Mouse (Mus musculus) gastrocnemius, postnatal 25 days (tissue): ENCODE measurements at regions not wholly inside any gene's neighbourhood (a gene's known extent, or its start where the extent isn't known, plus 50 kb on each side); places are given as distances from the start of the nearest gene placed in this dataset.

ENCODE experiments used
- DNase-seq: peaks from one replicate; pipeline ENCODE4 v3.0.0; 2022

DNA sequence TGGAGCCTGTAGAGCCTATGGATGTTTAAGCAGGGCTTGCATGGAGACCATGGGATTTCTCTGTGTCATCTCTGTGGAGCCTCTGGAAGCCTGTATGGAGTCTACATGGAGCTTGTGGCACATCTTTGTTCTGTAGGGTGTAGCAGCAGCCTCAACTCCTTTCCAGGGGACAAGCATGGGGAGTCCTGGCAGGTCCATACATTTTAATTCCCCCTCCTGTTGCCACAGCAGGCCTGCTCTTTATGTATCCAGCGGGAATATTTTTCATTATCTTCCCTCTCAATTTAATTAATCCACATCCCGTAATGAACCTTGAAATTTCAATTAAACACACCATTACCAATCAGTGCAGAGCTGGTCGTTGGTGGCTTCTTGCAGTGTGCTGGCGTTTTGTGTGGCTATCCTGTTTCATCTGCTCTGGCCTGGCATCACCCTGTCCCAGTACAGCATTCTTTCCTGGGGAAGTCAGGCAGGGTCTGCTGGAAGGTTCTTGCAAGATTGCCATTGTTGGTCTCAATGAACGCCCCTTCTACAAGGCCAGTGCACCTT, 81.8 kb upstream of the Hdac4 start:
- DNase-seq: no peak

DNA sequence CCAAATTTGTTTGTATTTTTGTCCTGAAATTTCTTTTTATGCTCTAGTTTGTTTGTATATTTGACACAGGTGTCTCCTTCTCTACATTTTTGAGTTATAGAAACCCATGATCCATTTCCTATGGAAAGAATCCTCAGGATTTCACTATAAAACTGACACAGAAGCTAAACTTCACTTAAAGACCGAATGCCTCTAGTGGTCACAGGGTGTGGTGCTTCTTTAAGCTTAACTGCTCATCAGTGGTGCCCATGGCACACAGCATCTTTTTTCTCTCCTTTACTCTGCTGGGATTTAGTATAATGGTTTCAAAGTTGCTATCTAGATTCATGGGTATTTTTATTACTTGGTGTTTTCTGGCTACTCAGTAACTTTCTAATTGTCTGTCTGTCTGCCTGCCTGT, 79.9 kb upstream of the Hdac4 start:
- DNase-seq: no peak

DNA sequence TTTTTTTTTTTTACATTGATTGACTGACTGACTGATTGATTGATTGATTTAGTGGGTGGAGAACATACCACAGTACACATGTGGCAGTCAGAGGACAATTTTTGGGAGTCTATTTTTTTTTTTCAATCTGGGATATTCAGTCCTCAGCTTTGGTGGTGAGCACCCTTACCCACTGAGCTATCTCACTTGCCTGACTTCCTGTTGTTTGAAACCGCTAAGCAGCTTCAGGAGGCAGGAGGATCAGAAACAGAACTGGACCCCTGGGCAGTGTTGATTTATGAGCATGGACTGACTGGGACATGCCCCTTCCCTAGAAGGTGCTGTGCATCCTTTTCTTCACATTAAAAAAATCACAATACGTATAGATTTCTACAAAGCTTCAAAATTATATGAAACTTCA, 78.3 kb upstream of the Hdac4 start:
- DNase-seq: no peak

DNA sequence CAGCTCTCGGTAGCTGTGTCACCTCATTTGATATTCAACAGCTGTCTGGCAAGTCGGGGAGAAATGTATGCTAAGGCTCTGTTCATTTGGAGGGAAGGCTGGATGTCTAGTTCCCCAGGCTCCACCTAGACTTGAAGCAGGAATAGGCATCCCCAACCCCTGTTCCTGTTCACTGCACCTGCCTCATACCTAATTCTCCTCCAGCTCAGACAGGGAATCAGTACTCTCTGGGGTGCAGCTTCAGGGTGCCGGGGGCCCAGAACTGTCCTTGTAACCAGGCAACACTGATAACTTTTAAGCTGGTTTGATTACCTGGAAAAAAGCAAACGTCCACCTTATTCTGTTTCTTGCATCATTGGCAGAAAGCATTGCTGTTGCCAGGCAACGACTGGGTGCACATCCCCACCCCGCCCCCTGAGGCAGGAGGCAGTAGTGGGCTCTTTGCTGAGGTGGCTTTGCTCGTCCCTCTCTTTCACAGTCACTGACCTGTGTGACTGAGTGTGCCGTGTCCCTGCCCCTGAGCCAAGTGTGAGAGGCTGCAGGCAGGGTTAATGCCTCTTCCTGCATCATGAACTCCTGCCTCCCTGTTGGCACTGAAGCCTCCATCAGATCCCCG, 76.3 kb upstream of the Hdac4 start:
- no peak for DNase-seq

DNA sequence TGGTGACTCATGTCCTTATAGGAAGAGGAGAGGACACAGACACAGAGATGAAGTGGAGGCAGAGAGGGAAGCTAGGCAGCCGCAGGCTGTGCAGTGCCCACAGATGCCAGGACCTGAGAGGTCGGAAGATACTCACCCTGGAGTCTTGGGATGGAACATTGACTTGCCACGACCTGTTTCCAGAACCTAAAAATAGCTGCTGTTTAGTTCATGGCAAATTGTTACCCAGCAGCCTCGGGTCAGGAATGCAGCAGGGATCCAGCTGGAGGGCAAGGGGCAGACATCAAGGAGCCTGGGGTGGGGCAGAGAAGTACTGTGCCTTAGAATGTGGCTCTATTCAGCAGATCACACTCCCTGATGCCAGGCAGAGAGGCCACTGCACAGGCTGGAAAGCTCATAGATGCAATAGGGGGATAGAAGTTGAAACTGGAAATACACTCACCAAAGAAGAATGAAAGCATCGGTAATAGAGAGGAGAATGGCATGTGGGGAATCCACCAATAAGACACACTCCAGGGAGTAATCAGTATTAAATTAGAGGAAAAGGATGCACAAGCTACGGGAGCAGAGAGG, 75.1 kb upstream of the Hdac4 start:
- peak; percentile 42 for DNase-seq

DNA sequence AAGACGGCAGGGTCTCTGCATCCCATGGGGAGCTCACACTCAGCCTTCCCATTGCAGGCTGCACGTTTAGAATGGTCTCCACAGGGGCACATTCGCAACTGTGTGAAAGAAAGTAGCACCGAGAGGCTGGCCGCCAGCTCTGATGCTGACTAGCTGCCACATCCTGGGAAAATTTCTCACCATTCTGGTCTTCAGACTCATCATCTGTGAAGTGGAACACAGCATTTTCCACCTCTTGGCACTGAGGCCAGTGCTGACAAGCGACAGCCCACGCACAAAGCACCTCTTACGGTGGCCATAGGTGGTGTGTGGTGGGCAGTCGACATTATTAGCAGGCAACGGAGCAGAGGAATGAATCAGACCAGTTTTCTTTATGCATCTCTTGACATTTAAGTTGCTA, 74.0 kb upstream of the Hdac4 start:
- no peak for DNase-seq

DNA sequence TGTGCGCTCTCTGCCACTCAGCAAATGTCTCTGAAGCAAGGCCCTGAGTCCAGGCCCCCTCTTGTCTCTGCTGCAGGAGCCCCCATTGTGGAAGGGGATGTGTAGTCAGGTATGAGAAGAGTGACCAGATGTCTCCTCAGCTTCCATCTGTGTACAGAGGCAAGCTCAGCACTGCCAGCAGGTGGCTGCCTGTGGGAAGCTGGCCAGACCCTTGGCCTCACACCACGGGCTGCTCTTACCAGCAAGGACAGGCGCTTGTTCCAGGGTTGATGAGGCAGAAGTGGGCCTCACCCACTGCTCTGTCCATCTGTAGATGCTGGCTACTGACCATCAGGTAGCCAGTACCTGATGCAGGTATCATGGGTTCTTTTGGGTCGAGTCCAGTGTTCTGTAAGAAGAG, 69.4 kb upstream of the Hdac4 start:
- peak; percentile 42 for DNase-seq

DNA sequence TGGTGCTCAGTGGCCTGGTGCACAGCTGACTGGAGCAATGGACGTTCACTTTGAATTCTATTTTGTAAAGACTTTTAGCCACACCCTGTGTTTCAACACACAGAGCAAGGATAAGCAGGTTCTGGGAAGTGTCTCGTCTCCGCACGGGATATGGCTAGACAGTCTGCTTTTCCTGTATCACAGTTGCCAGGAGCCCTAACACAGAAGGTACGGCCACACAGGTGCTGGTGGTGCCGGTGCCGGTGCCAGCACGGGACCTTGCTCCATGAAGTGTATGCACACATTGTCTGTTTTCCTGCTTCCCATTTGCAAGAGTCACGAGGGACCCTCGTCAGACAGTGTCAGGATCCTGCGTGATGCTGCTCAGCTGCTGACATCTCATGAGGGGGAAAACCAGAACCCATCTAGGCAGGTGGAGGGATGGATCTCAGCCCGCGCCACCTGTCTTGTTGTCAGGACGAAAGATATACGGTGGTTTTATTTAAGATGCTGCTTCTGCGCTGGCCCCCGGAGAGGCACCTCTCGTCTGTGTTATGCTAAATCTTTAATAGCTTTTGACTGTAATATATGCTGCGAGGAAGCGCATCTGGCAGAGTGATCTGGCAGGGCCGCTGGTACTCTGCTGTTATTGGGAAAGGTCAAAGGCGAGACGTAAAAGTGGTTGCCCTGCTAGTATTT, 64.4 kb upstream of the Hdac4 start:
- no peak for DNase-seq

DNA sequence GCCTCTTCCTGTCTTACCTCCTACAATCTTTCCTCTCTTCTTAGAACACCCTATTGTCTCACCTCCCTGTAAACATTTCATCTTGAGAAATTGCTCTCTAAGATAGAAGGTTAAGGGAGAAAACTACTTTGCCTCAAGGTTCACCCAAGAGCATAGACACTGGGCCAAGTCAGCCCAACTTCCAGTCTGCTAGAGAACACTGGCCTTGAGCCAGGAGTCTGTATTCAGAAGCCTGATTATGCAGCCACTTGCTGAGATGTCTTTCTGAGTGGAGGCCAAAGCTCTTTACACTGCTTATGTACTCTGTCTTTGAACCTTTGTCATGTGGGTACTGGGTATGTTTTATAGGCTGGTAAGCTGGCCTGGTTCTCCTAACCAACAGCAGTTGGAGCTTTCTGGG, 62.5 kb upstream of the Hdac4 start:
- DNase-seq: no peak

DNA sequence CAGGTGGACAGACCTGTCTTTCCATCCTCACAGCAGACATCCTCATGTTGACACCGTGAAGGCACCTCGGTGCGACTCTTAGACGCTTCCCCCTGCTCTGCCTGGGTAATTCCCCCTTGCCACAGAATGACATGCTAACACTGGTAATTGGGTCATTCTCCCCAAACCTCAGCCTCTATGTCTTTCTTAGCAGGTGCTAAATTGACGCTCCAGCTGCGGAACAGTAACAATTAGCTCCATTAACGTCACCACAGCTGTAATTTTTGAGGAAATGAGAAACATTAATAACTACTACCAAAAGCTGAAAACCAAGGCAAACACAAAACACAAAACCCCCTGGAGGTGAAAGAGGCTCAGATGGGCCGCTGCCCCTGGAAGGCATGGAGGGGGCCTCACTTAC, 57.6 kb upstream of the Hdac4 start:
- DNase-seq: no peak

DNA sequence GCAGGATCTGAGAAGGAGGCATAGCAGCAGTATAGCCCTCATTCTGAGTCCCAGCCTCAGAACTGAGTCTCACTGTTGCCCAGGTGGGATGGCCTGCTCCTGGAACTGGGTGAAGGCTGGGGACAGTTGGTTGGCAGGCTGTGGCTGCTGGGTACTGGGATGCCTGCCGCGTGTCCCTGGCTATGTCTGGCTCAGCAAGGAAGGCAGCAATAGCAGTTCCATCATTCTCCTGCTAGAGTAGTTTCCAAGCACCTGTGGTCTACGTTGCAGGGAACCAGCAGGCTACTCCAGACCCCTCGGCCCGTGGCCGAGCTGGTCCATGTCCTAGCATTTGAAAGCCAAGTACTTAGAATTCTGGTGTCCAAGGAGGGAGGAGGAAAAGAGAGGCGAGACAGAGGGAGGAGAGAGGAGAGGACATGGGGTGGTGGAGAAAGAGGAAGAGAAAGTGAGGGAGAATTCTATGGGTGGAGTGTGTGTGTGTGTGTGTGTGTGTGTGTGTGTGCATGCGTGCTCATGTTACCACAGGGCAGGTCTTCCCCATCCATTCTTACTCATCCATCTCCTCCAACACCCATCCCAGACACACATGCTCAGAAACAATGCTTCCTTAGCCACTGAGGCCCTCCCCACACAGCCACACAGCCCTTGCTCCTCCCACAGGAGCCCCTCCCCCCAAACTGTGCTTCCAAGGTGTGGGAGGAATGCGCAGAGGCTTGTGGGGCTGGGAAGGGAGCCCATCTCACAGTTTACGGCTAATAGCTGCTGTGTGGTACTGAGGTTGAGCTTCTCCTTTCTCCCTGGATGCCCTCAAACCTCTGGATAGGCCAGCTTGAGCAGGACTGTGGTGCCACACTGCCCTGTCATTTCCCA, 55.3 kb upstream of the Hdac4 start:
- no peak for DNase-seq
